Mouse (Mus musculus): ENCODE results near the gene Sgsm1. TPM values are rescaled to one million over a fixed set of nuclear protein-coding genes. Genes with fewer than 3 reads are reported as not detected.

Sgsm1 gene
- polyA plus RNA-seq, 1 experiment from 2014 or later: 7.7 TPM

DNA sequence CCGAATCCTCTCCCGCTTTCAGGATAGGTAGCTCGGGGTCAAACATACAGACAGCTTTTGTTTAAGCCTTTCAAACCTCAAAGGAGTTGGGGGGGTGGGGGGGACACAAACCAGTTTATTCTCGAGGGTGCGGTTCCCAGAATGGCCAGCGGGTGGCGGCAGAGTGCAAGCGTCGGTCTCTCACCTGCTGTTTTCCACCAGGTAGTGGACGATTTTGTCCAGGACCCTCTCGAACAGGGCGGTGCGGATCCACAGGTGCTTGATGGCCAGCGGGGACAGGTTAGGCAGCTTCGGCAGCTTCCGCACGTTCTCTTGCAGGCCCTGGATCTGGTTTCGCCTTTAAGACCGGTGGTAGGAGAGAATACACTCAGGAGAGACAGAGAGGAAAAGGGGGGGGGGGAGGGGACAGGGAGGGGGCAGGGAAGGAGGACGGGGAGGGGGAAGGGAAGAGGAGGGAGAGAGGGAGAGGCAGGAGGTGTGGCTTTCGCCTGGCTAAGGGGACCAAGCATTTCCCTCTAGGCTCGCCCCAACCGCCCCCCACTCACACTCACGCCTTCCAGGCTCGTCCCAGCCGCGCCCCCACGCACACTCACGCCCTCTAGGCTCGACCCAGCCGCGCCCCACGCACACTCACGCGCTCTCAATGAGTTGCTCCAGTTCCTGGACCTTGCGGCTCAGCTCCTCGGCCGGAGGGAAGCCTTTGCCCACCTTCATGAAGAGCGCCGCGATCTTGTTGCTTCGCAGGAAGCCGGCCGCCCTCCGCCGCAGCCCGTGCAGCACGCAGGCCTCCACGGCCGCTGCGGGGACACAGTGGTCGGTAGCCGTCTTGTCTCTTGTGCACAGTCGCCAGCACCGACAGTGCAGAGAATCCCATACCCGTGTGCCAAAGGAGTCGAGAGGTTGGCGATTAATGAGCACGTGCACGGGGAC lies 23.7 kb downstream of the Sgsm1 start:
- DNase-seq (ENCODE audit: low spot score): peak; percentile 78
- H3K4me2 ChIP-seq (ENCODE audit: low read depth, severe bottlenecking): no peak overlapping the region
- H3K36me3 ChIP-seq (ENCODE audit: control insufficient read depth, insufficient read depth, low read length): no peaks in the 10 kb centered on the region
- H3K4me1 ChIP-seq (ENCODE audit: control insufficient read depth, insufficient read depth, low read length): 0 out of 2 replicates have a peak, but pooled peaks cover 2% of the 10 kb centered on the region
- no peaks in the 10 kb centered on the region for H3K9me3 ChIP-seq (ENCODE audit: control insufficient read depth, low read length)
- no peak overlapping the region for H3K9ac ChIP-seq (ENCODE audit: low read length)
- H3K27me3 ChIP-seq (ENCODE audit: control insufficient read depth, insufficient read depth, low read length): peaks cover 33% of the 10 kb centered on the region
- 2% methylated on average over 59 of the region's 60 CpGs for WGBS
- ATAC-seq (ENCODE audit: insufficient number of reproducible peaks, low FRiP score, low TSS enrichment, low read depth): no peak
- no peak overlapping the region for H3K27ac ChIP-seq (replicated peaks; ENCODE audit: low read depth, low read length)
- H3K4me3 ChIP-seq (ENCODE audit: low read depth, low read length): no peak overlapping the region

GRCm38 (mm10) chr5:113286048-113286447 lies 24.5 kb downstream of the Sgsm1 start:
- Histone ChIP-seq H3K4me2 (ENCODE audit: low read depth, severe bottlenecking) (no peak overlapping the region), H3K27me3 (ENCODE audit: control insufficient read depth, insufficient read depth, low read length) (peaks cover 33% of the 10 kb centered on the region)
- 74% methylated on average over 11 of the region's 11 CpGs for WGBS

DNA sequence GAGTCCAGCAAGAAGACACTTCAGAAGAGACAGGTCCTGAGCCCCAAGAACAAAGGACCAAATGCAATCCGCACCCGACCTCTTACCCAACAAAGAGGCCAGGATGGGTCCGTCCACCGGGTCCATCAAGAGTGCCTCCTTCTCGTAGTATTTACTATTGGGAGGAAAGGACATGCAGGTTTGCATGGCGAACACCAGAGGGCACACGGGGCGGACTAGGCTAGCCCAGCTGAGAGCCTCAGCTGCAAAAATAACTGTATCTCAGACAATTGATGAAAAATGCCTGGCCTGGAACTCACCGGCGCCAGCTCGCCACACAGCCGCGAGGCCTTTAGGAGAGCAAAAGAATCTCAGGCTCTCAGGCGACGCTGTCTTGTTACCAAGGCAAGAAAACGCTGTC lies 25.0 kb downstream of the Sgsm1 start:
- no peak overlapping the region for H3K4me2 ChIP-seq (ENCODE audit: low read depth, severe bottlenecking)
- H3K27me3 ChIP-seq (ENCODE audit: control insufficient read depth, insufficient read depth, low read length): peaks cover 33% of the 10 kb centered on the region
- no peaks in the 10 kb centered on the region for H3K9me3 ChIP-seq (ENCODE audit: control insufficient read depth, low read length)
- no peaks in the 10 kb centered on the region for H3K36me3 ChIP-seq (ENCODE audit: control insufficient read depth, insufficient read depth, low read length)
- no peak for ATAC-seq (ENCODE audit: insufficient number of reproducible peaks, low FRiP score, low TSS enrichment, low read depth)
- H3K27ac ChIP-seq (replicated peaks; ENCODE audit: low read depth, low read length): no peak overlapping the region
- H3K4me1 ChIP-seq (ENCODE audit: control insufficient read depth, insufficient read depth, low read length): 0 out of 2 replicates have a peak, but pooled peaks cover 2% of the 10 kb centered on the region
- no peak overlapping the region for H3K4me3 ChIP-seq (ENCODE audit: low read depth, low read length)
- no peak overlapping the region for H3K9ac ChIP-seq (ENCODE audit: low read length)
- 65% methylated on average over 16 of the region's 16 CpGs for WGBS
- DNase-seq (ENCODE audit: low spot score): no peak

More at GRCm38 (mm10) chr5:113286048-113286447, 24.5 kb downstream of the Sgsm1 start:
- ATAC-seq (ENCODE audit: insufficient number of reproducible peaks, low FRiP score, low TSS enrichment, low read depth) (no peak), DNase-seq (ENCODE audit: low spot score) (no peak)
- H3K36me3 ChIP-seq (ENCODE audit: control insufficient read depth, insufficient read depth, low read length): no peaks in the 10 kb centered on the region
- no peaks in the 10 kb centered on the region for H3K9me3 ChIP-seq (ENCODE audit: control insufficient read depth, low read length)
- H3K27ac ChIP-seq (replicated peaks; ENCODE audit: low read depth, low read length): no peak overlapping the region
- 0 out of 2 replicates have a peak, but pooled peaks cover 2% of the 10 kb centered on the region for H3K4me1 ChIP-seq (ENCODE audit: control insufficient read depth, insufficient read depth, low read length)
- no peak overlapping the region for H3K9ac ChIP-seq (ENCODE audit: low read length)
- no peak overlapping the region for H3K4me3 ChIP-seq (ENCODE audit: low read depth, low read length)

DNA sequence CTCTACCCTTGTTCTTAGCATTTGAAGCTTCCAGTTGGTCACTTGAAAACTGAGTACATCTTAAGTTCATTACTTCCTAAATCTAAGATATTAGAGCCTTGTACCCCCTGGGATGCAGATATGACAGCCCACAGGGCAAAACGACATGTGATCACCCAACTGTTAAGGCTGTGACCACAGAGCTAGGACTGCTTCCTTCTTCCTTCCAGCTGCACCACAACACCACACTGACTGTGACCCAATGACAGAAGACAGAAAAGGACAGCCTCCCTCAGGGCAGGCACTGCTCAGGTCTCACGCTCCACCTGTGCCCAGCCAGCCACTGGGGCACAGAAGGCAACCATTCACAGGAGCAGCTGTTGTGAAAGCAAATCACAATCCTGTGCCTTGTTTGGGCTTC lies 26.9 kb downstream of the Sgsm1 start:
- Histone ChIP-seq H3K36me3 (ENCODE audit: control insufficient read depth, insufficient read depth, low read length) (no peaks in the 10 kb centered on the region), H3K27ac (replicated peaks; ENCODE audit: low read depth, low read length) (no peak overlapping the region), H3K4me1 (ENCODE audit: control insufficient read depth, insufficient read depth, low read length) (0 out of 2 replicates have a peak, but pooled peaks cover 2% of the 10 kb centered on the region), H3K9ac (ENCODE audit: low read length) (no peak overlapping the region), H3K9me3 (ENCODE audit: control insufficient read depth, low read length) (no peaks in the 10 kb centered on the region), H3K4me3 (ENCODE audit: low read depth, low read length) (no peak overlapping the region), H3K27me3 (ENCODE audit: control insufficient read depth, insufficient read depth, low read length) (peaks cover 20% of the 10 kb centered on the region), H3K4me2 (ENCODE audit: low read depth, severe bottlenecking) (no peak overlapping the region)
- 80% methylated on average over 2 of the region's 2 CpGs for WGBS
- DNase-seq (ENCODE audit: low spot score) (no peak), ATAC-seq (ENCODE audit: insufficient number of reproducible peaks, low FRiP score, low TSS enrichment, low read depth) (no peak)

- Histone ChIP-seq H3K4me3 (ENCODE audit: low read depth, low read length) (no peak overlapping the region), H3K27me3 (ENCODE audit: control insufficient read depth, insufficient read depth, low read length) (peaks cover under 1% of the 10 kb centered on the region; the same call in 1 of the 2 replicates), H3K9me3 (ENCODE audit: control insufficient read depth, low read length) (no peaks in the 10 kb centered on the region), H3K4me1 (ENCODE audit: control insufficient read depth, insufficient read depth, low read length) (no peaks in the 10 kb centered on the region), H3K9ac (ENCODE audit: low read length) (no peak overlapping the region), H3K27ac (replicated peaks; ENCODE audit: low read depth, low read length) (no peak overlapping the region), H3K4me2 (ENCODE audit: low read depth, severe bottlenecking) (no peak overlapping the region), H3K36me3 (ENCODE audit: control insufficient read depth, insufficient read depth, low read length) (no peaks in the 10 kb centered on the region)
- 90% methylated on average over 7 of the region's 7 CpGs for WGBS
- ATAC-seq (ENCODE audit: insufficient number of reproducible peaks, low FRiP score, low TSS enrichment, low read depth) (no peak), DNase-seq (ENCODE audit: low spot score) (no peak)
Observed at GRCm38 (mm10) chr5:113281557-113281956, 29.0 kb downstream of the Sgsm1 start.

DNA sequence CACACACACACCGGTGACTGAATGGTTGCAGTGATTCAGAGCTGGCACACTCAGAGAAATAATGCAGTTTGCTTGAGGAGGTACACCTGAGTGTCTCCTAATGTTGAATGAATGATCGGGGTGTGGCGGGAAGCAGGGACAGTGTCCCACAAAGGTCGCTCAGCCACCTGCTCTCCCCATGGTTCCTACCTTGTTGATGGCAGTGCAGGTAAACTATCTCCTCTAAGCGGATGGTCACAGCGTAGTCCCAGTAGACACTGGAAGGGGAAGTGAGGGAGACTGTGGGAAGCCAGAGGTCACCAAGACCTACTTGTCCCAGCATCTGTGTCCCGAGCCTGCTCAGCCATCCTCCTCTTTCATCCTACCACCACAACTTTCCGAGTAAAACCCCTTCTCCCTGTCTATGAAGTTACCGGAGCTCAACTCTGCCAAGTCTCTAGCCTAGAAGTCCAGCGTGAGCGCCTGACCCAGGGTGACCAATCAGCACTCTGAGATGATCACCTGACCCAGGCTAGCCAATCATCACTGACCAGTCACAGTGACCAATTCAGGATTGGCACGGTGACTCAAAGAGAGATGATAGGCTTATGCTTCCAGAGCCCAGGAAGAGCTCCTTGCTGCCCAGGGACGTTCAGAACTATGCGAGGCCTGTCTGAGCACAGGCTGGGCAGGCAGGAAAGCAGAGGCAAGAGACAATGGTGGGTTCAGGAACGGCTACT lies 30.3 kb downstream of the Sgsm1 start:
- Histone ChIP-seq H3K4me1 (ENCODE audit: control insufficient read depth, insufficient read depth, low read length) (no peaks in the 10 kb centered on the region), H3K27me3 (ENCODE audit: control insufficient read depth, insufficient read depth, low read length) (no peaks in the 10 kb centered on the region), H3K9ac (ENCODE audit: low read length) (no peak overlapping the region), H3K36me3 (ENCODE audit: control insufficient read depth, insufficient read depth, low read length) (no peaks in the 10 kb centered on the region), H3K4me2 (ENCODE audit: low read depth, severe bottlenecking) (peak overlapping the region; percentile 51), H3K27ac (replicated peaks; ENCODE audit: low read depth, low read length) (no peak overlapping the region), H3K4me3 (ENCODE audit: low read depth, low read length) (peak overlapping the region; percentile 34), H3K9me3 (ENCODE audit: control insufficient read depth, low read length) (no peaks in the 10 kb centered on the region)
- 24% methylated on average over 15 of the region's 15 CpGs for WGBS
- ATAC-seq (ENCODE audit: insufficient number of reproducible peaks, low FRiP score, low TSS enrichment, low read depth) (peak; percentile 77; the same call in 1 of the 2 replicates), DNase-seq (ENCODE audit: low spot score) (peak; percentile 77)

GRCm38 (mm10) chr5:113275839-113276238 lies 34.7 kb downstream of the Sgsm1 start:
- Histone ChIP-seq H3K4me2 (ENCODE audit: low read depth, severe bottlenecking) (no peak overlapping the region), H3K4me3 (ENCODE audit: low read depth, low read length) (no peak overlapping the region), H3K9ac (ENCODE audit: low read length) (no peak overlapping the region), H3K4me1 (ENCODE audit: control insufficient read depth, insufficient read depth, low read length) (no peaks in the 10 kb centered on the region), H3K27me3 (ENCODE audit: control insufficient read depth, insufficient read depth, low read length) (no peaks in the 10 kb centered on the region), H3K36me3 (ENCODE audit: control insufficient read depth, insufficient read depth, low read length) (no peaks in the 10 kb centered on the region), H3K9me3 (ENCODE audit: control insufficient read depth, low read length) (no peaks in the 10 kb centered on the region), H3K27ac (replicated peaks; ENCODE audit: low read depth, low read length) (no peak overlapping the region)
- WGBS: 70% methylated on average over 10 of the region's 10 CpGs
- ATAC-seq (ENCODE audit: insufficient number of reproducible peaks, low FRiP score, low TSS enrichment, low read depth) (no peak), DNase-seq (ENCODE audit: low spot score) (no peak)

DNA sequence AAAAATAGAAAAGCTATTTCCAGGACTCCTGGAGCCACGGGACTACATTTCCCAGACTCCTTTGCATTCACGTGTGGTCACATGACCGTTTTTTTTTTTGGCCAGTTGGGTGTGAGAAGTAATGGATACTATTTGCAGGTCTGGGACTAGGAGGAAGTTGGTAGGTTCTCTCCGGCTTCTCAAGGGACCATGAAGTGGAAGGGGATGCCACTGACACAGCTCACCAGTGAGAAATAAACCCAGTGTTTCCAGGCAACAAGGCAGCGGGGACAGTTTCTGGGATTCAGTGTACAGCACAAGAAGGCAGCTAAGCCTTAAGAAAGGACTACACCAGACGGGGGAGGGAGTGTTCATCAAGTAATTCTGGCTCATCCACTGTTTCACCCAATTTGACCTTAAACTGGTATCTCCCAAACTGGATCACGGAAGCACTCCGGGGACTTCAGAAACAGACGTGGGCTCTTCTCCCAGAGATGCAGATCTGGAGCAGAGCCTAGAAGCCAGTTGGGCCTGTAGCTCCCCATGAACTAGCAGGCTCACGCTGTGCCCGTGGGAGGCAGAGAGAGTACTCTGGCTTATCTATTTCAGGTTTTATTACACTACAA lies 39.3 kb downstream of the Sgsm1 start:
- no peaks in the 10 kb centered on the region for H3K9me3 ChIP-seq (ENCODE audit: control insufficient read depth, low read length)
- H3K4me2 ChIP-seq (ENCODE audit: low read depth, severe bottlenecking): no peak overlapping the region
- H3K27ac ChIP-seq (replicated peaks; ENCODE audit: low read depth, low read length): no peak overlapping the region
- H3K4me1 ChIP-seq (ENCODE audit: control insufficient read depth, insufficient read depth, low read length): no peaks in the 10 kb centered on the region
- no peaks in the 10 kb centered on the region for H3K27me3 ChIP-seq (ENCODE audit: control insufficient read depth, insufficient read depth, low read length)
- H3K9ac ChIP-seq (ENCODE audit: low read length): no peak overlapping the region
- DNase-seq (ENCODE audit: low spot score) (no peak), ATAC-seq (ENCODE audit: insufficient number of reproducible peaks, low FRiP score, low TSS enrichment, low read depth) (no peak)
- H3K4me3 ChIP-seq (ENCODE audit: low read depth, low read length): no peak overlapping the region
- WGBS: 73% methylated on average over 11 of the region's 11 CpGs
- no peaks in the 10 kb centered on the region for H3K36me3 ChIP-seq (ENCODE audit: control insufficient read depth, insufficient read depth, low read length)
